In the genomic region with DNA sequence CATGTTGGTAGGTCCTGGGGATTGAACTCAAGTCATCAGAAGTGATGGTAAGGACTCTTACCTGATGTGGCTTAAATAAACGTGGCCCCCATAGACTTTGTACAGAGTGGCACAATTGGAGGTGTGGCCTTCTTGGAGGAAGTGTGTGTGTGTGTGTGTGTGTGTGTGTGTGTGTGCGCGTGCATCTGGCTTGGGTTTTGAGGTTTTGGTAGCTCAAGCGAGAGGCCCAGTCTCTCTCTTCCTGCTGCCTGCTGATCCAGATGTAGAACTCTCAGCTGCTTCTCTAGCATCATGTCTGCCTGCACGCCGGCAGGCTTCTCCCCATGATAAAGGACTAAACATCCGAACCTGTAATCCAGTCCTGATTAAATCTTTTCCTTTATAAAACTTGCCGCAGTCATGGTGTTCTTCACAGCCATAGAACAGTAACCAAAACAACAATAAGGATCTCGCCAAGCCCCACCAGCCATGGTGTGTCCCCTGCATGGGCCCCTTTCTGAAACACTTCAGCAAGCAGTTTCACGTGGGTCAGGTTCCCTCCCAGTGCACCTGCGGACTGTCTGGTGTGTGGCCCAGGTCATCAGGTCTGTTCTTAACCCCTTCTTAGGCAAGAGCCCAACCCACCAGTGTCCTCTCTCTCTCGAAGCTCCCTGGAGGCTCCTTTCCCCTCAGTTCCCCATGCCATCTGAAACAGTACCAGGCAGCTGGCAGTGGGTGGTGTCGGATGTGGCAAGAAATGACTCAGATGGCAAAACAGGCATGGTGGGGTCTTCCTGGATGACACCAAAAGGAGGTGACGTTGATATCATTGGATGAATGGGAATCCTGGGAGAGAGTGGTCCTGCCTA, we compare ENCODE assay signal across 15 mouse cellular contexts. TPM values are rescaled to one million over a fixed set of nuclear protein-coding genes. Genes with fewer than 3 reads are reported as not detected.
DNase-seq lines count a peak whose midpoint lies in the region; ATAC-seq lines count a peak whose summit lies in the region.
"Had no signal": no experiment of that assay in that cellular context is flagged by ENCODE, and none has a peak within 500 bp of the region (broad histone marks: within the 10 kb centered on the region; RNA-seq: fewer than 3 reads in every experiment).

No protein-coding gene starts in this region.

- intact Hi-C loops in heart, postnatal 10 days (cut with DNase I) = no loop called here

- H3K4me1 ChIP-seq in neural tube, embryonic 12.5 days = peaks cover 28% of the 10 kb centered on the region
- peaks cover 31% of the 10 kb centered on the region for H3K4me1 ChIP-seq in embryonic facial prominence, embryonic 10.5 days

- H3K27ac ChIP-seq in neural tube, embryonic 12.5 days = no peak overlapping the region
- H3K27ac ChIP-seq in embryonic facial prominence, embryonic 10.5 days (replicated peaks) = no peak overlapping the region
- H3K27ac ChIP-seq: forebrain, embryonic 12.5 days; hindbrain, embryonic 15.5 days; liver, embryonic 14.5 days had no signal

- WGBS in neural tube, embryonic 12.5 days = 81% methylated on average over 14 of the region's 14 CpGs
- WGBS in embryonic facial prominence, embryonic 10.5 days = 72% methylated on average over 14 of the region's 14 CpGs

- H3K9ac ChIP-seq in neural tube, embryonic 12.5 days = 0 out of 2 replicates have a peak overlapping the region, but pooled peaks have one; percentile 33
- H3K9ac ChIP-seq: forebrain, embryonic 12.5 days; hindbrain, embryonic 15.5 days; liver, embryonic 14.5 days had no signal

- no peak overlapping the region for H3K4me3 ChIP-seq in neural tube, embryonic 12.5 days
- H3K4me3 ChIP-seq in embryonic facial prominence, embryonic 10.5 days = no peak overlapping the region
- H3K4me3 ChIP-seq: forebrain, embryonic 12.5 days; hindbrain, embryonic 15.5 days; megakaryocyte, embryonic 14.5 days had no signal

- DNase-seq in neural tube, embryonic 10.5 days (ENCODE audit: extremely low spot score, low spot score) = no peak
- DNase-seq in CD8-positive naive resting alpha-beta T cell, adult 2 months (ENCODE audit: low read depth in 2 of 2, low spot score in 2 of 2) = peak; percentile 32 to 41
- peak; percentile 56 for DNase-seq in induced T-regulatory cell, adult 2 months (ENCODE audit: low read depth)
- peak; percentile 65 for DNase-seq in thymus, postnatal 14 days
- DNase-seq in heart, postnatal 10 days = no peak
- DNase-seq in embryonic facial prominence, embryonic 10.5 days (ENCODE audit: low spot score) = no peak
- DNase-seq: cerebellum, postnatal 10 days; gastrocnemius, postnatal 25 days; kidney, adult 9 months; retina, postnatal 1 day had no signal

- ATAC-seq in neural tube, embryonic 12.5 days (ENCODE audit: low FRiP score, low read depth) = no peak

- no peak overlapping the region for H3K4me2 ChIP-seq in neural tube, embryonic 12.5 days (replicated peaks)
- H3K4me2 ChIP-seq: hindbrain, embryonic 15.5 days had no signal

- H3K27me3 ChIP-seq in neural tube, embryonic 12.5 days (replicated peaks) = peaks cover 35% of the 10 kb centered on the region
- peaks cover 77% of the 10 kb centered on the region for H3K27me3 ChIP-seq in embryonic facial prominence, embryonic 10.5 days (replicated peaks; ENCODE audit: low read depth, poor library complexity, severe bottlenecking)

- no peaks in the 10 kb centered on the region for H3K9me3 ChIP-seq in neural tube, embryonic 12.5 days
- H3K9me3 ChIP-seq in embryonic facial prominence, embryonic 10.5 days = no peaks in the 10 kb centered on the region
- H3K9me3 ChIP-seq: forebrain, embryonic 12.5 days; hindbrain, embryonic 15.5 days had no signal

- no peaks in the 10 kb centered on the region for H3K36me3 ChIP-seq in neural tube, embryonic 12.5 days
- H3K36me3 ChIP-seq in embryonic facial prominence, embryonic 10.5 days (replicated peaks) = no peaks in the 10 kb centered on the region
- H3K36me3 ChIP-seq: forebrain, embryonic 12.5 days; hindbrain, embryonic 15.5 days had no signal

RNA-seq across cellular contexts. Expression of gene Stac2, which starts 3.4 kb away (rescaled TPM):
- polyA plus RNA-seq in neural tube, embryonic 12.5 days (2016; fragmentation: Nextera tagmentation; extraction: Ambion mirVana) = 10.2 and 11.2 TPM in 2 replicates
- under 1 TPM; 0.31 to 0.42 TPM for total RNA-seq in heart, postnatal 10 days (2021)
- polyA plus RNA-seq in embryonic facial prominence, embryonic 10.5 days (2016; fragmentation: Nextera tagmentation; extraction: Ambion mirVana) = 0.25 and 0.47 TPM in 2 replicates
- polyA plus RNA-seq: liver, embryonic 14.5 days had no signal

RNA-seq across cellular contexts. Expression of gene Rpl19, which starts 23.4 kb away (rescaled TPM):
- 709 and 737 TPM in 2 replicates for polyA plus RNA-seq in neural tube, embryonic 12.5 days (2016; fragmentation: Nextera tagmentation; extraction: Ambion mirVana)
- total RNA-seq in heart, postnatal 10 days (2021) = 100 to 1,000 TPM; 713 to 718 TPM
- polyA plus RNA-seq in embryonic facial prominence, embryonic 10.5 days (2016; fragmentation: Nextera tagmentation; extraction: Ambion mirVana) = 1,206 and 1,219 TPM in 2 replicates

RNA-seq across cellular contexts. Expression of gene Cacnb1, which starts 27.1 kb away (rescaled TPM):
- 38.2 and 40.9 TPM in 2 replicates for polyA plus RNA-seq in neural tube, embryonic 12.5 days (2016; fragmentation: Nextera tagmentation; extraction: Ambion mirVana)
- total RNA-seq in heart, postnatal 10 days (2021) = 1 to 10 TPM; 7.4 to 8.0 TPM
- polyA plus RNA-seq in embryonic facial prominence, embryonic 10.5 days (2016; fragmentation: Nextera tagmentation; extraction: Ambion mirVana) = 5.3 and 5.7 TPM in 2 replicates

RNA-seq across cellular contexts. Expression of gene Arl5c, which starts 53.9 kb away (rescaled TPM):
- 6.8 and 8.6 TPM in 2 replicates for polyA plus RNA-seq in neural tube, embryonic 12.5 days (2016; fragmentation: Nextera tagmentation; extraction: Ambion mirVana)
- total RNA-seq in heart, postnatal 10 days (2021) = 1 to 10 TPM; 1.6 to 1.7 TPM
- polyA plus RNA-seq in embryonic facial prominence, embryonic 10.5 days (2016; fragmentation: Nextera tagmentation; extraction: Ambion mirVana) = 15.6 and 19.2 TPM in 2 replicates

Comparison
In these comparisons a context has a peak if more than half of its experiments do, and no peak if none do; other contexts are left out.
1. DNase-seq: peak in CD8-positive naive resting alpha-beta T cell, adult 2 months (2 of 2), induced T-regulatory cell, adult 2 months (single experiment) and thymus, postnatal 14 days (single experiment); none in neural tube, embryonic 10.5 days (single experiment), heart, postnatal 10 days (0 of 2) and embryonic facial prominence, embryonic 10.5 days (single experiment).